Mouse (Mus musculus) kidney, adult 8-10 months (tissue): Measurements from ENCODE around the gene Celf1.
"Not testable (repeated sequence)": the region's sequence is repeated elsewhere in the genome, so short reads cannot be mapped to it uniquely, and the experiment has no call there.

Source experiments
- DNase-seq, 2 experiments: peaks; one replicate each; pipeline ENCODE4 v3.0.0; 2022

Celf1 gene

DNA sequence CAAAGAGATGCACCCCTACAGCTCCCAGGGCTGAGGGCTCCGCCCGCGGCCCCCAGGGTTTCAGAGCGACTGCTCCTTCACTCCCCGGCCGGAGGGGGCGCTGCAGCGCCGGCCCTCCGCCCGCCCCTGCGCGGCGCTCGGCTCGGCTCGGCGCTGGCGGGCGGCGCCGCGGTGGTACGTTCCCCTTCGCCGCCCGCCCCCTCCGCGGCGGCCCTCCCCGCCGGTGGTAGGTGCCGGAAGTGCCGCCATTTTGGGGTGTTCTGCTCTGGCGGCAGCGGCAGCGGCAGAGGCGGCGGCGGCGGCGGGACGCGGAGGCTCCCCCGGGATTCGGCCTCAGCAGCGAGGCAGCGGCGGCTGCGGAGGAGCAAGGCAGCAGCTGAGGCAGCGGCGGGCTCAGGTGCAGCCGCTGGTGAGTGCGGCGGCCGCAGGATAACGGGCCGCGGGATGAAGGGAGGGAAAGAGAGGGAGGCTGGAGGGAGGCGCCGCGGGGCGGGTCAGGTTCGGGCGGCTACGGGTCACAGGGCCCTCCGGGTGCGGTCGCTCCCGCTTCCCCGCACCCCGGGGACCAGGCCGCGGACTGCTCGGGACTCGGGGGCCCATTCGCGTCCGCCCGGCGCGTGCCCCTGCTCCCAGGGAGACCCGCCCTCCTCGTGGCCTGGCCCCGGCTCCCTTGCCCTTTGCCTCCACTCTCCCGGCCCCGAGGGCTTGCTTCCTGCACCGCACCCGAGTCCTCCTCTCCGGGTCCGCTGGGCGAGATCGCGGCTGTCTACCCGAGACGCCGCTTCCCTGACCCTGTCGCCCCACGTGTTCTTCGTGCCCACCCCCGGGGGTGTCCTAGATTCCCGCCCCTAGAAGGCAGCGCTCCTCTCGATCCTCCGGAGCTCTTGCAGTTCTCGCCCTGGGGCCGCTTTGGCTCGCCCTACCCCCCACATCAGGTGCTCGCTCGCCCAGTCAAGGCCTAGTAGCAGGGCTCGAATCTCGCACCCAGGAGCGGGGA is at the start of gene Celf1:
Gene Celf1 (plus strand): TSS at position 150 of the 997 bp plus-strand sequence.
- DNase-seq: peak; percentile 63 to 81

DNA sequence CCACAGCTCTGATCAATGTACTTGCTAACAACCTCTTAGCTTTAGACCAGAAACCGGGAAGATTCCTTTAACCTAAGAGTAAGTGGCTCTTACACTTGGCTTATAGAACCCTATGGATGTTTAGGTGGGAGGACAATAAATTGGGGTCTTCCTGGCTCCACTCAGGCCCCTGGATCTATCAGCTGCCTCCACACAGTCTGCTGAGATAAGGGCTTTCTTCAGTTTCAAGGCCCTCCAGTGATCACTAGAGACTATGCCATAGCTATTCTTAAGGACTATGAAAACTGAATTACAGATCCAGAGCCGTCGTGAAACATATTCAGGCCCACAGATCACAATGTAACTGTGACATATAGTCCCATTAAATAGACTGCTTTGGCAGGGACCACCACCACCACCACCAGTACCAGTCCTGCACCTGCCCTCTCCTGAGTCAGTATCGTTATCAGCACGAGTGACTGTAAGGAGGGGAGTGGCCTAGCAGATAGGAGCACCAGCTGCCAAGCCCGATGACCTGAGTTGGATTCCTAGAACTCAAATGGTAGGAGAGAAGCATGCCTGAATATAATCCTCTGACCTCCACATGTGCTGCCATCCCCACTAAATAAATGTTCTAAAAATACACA is 46.4 kb upstream of the Celf1 start:
- no peak for DNase-seq

DNA sequence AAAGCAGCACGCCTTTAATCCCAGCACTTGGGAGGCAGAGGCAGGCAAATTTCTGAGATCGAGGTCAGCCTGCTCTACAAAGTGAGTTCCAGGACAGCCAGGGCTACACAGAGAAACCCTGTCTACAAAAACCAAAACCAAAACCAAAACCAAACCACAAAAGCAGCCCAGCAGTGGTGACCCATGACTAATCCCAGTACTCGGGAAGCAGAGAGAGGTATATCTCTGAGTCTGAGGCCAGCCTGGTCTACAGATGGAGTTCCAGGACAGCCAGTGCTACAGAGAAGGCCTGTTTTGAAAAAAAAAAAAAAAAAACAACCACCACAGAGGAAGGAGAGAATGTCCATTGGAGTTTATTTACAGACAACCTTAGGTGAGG is 45.9 kb upstream of the Celf1 start:
- not testable (repeated sequence) for DNase-seq

DNA sequence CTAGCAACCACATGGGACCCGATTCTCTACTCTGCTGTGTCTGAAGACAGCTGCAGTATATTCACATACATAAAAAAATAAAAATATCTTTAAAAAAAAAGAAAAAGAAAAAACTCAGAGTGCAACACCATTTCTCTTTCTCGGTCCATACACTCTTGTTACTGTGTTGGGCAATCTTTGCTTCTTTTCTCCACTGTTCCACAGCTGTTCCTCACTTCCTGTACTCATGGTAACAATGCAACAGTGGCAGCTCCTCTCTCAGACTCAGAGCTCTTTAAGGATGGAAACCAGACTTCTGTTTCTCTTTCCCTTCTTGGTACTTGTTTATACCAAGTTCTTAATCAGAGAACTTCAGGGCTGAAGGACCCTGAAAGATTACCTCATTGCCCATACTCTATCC is 36.8 kb upstream of the Celf1 start:
- no peak for DNase-seq

DNA sequence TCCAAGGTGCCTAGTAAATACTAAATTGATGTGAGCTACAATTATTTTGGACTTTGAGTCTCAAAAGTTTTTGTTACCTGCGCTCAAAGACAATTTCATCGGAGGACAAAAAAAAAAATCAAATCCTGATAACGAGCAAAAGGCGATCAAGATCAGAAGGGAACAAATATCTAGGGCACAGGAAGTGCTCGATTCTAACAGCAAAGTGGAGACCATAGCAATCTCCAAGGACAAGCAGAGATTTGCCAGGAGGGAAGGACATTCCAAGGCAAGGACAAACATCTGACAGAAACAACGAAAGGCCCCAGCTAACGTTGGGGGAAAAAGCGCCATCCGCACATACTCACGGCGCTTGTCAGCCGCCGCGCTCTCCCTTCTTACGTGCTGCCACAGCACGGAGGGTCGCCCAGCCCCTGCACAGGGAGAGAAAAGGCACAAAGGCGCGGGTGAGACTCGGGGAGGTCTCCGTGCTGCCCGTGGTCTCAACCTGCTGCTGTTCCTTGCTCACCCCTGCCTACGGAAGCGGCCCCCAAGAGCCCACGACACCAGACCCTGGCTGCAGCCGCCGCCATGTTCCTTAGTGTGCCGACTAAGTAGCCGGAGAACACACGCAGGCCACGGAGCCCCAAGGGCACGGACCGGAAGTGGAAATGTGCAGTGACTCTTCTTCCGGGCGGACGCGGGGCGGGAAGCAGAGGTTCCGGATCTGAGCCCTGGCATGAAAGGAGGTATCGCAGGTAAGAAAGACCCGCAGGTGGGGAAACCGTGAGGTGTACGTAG is 35.9 kb upstream of the Celf1 start, which contains the start of the genes Kbtbd4 and Ndufs3:
Gene Kbtbd4 (plus strand): TSS at position 665 of the 780 bp plus-strand sequence.
Gene Ndufs3 (minus strand): TSS at position 752 of the 780 bp plus-strand sequence.
- peak; percentile 85 to 89 for DNase-seq

DNA sequence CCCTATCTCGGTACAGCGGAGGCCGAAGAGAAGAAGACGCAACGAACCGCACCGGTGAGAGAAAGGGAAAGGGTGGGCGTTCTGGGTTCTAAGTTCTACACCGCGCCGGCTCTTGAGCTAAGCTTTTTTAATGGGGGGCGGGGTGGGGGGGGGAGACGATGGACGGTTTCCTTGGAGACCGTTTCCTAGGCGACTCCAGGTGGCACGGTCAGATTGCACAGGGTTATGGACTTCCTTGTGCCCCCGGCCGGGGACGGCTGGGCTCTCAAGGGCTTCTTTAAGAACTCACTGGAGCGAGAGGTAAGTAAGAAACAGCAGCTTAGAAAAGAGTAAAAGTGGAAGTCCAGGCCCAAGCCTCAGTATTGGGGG is 35.3 kb upstream of the Celf1 start:
- DNase-seq: no peak

DNA sequence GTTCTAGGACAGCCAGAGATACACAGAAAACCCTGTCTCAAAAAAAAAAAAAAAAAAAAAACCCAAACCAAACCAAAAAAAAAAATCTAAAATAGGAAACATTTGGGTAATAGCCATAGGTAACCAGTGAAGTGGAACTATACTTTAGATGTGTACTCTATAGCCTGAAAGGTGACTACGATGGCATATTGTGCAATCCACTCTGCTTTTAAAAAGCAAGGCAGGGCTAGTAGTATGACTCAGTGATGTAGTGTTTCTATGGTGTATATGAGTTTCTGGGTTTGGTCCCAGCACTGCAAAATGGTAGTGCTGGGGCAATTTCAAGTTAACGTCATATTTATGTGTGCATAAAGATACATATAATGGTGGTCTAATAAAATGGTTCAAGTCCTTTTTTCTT is 33.5 kb upstream of the Celf1 start:
- no peak for DNase-seq

DNA sequence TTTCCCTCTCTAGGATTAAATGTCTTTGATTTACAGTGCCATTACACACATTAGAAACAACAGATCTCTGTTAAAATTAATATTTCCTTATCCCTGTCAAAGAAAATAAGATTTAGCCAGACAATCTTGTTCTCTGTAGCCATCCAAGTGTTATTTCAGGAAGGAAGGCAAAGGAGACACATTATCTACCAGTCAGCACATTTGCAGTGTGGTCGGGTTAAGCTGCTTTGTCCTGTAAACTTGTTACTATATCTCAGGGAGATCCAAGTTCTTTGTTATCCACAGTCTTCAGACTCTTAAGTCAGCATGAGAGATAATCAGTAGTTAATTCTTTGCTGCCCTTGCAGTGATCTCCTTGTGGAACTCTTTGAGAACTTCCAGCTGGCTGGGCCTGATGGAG is 29.3 kb upstream of the Celf1 start:
- DNase-seq: no peak

DNA sequence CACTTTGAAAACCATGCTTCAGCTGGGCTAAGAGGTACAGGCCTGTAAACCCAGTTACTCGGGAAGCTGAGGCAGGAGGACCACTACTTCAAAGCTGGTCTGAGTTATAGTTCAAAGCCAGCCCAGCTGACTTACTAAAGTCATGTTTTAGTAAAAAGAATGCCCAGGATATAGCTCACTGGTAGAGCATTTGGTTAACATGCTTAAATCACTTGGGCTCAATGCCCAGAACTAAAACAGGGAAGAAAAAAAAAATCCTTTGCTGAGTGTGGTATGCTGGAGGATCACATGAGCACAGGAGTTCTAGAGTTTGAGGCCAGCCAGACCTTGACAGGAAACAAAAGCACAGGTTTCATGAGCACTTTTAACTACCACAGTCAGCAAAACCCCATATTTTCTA is 28.5 kb upstream of the Celf1 start:
- DNase-seq: peak in 1 of 2 experiments; percentile 22

DNA sequence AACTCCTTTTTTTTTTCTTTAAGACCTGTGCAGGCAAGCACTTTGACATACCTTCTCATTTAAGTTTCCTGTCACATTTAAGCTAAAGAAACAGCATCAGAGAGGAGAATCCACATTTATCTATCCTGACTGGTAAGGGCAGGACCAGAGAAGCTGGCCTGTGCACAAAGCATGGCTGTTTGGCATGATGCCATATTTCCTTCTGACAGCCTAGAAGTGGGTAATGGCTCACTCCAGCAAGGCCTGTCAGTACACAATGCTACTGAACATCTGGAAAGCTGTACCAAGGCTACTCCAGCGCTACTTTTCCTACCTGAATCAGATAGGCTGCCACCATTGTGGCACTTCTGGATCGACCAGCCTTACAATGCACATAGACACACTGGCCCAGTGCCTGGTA is 26.5 kb upstream of the Celf1 start:
- peak; percentile 33 to 41 for DNase-seq

DNA sequence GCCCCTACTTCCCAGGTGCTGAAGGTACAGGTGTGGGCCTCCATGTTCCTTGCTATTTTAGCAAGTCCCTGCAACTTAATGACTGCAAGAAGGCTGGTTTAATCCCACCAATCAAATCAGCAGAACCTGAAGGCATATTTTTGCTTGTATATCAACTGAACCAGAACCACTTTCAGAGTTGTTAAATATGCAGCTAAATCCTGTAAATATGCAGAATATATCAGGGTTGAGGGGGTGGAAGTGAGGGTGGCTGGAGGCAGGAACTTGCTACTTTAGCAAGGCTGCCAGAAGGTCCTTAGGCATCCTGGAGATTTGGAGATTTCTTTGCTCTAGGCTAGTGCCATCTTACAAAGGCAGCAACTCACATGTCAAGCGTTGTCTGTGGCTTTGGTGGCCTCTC is 24.7 kb upstream of the Celf1 start:
- DNase-seq: no peak

DNA sequence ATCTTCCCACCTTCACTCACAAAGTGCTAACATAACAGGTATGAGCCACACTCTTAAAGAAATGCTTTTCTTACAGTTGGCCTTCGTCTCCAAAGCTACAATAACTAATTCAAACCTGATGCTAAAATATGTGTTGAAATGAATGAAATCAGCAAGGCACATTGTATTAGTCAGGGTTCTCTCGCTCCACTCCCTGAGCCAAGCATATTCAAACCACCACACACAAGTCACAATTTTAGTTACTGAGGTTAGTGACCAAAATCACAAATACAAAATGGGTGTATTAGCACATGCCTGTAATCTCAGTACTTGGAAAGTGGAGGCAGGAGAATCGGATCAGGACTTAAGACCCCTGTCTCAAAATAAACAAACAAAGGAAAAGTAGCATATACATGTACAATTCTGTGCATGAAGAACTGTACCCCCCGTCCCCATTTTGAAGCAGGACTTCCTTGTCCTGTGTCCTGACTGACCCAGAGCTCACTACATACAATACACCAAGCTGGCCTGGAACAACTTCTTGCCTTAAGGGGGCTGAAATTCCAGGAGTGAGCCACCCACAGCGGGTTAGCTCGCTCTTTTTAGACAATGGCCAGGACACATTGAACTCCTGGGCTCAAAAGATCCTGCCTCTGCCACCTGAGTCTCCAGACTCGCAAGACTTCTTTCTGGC is 23.5 kb upstream of the Celf1 start:
- DNase-seq: no peak

DNA sequence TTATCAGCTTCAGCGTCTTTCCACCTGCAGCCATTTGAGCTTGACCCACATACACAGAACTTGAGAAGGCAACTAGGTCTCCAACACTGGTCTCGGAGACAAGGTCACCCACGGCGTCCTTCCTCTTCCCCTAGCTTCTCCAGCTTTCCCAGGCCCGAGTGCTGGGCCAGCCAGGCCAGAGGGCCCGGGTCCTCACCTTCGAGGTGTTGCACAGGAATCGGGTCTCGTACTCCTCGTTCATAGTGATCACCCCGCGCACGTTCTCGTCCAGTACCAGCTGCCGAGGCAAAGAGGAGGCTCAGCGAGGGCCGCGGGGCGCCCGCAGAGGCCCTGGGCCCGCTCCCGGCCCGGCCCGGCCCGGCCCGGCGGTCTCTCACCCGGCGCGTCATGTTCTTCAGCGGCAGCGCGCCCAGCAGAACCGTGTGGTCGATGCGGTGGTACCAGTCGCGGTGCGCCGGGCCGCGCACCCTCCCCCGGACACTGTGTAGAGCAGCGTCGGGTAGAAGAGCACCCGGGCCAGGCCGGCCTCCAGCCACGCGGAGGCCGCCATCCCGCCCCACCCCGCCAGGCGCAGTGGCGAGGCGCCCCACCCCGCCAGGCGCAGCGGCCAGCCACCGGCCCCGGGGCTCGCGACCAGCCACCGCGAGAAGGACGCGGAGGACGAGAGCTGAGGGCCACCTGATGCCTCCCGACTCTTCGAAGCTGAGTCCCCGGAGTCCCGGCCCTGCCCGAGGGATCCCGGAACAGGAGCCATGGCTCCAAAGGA is 22.8 kb upstream of the Celf1 start:
- DNase-seq: peak; percentile 54 to 61

DNA sequence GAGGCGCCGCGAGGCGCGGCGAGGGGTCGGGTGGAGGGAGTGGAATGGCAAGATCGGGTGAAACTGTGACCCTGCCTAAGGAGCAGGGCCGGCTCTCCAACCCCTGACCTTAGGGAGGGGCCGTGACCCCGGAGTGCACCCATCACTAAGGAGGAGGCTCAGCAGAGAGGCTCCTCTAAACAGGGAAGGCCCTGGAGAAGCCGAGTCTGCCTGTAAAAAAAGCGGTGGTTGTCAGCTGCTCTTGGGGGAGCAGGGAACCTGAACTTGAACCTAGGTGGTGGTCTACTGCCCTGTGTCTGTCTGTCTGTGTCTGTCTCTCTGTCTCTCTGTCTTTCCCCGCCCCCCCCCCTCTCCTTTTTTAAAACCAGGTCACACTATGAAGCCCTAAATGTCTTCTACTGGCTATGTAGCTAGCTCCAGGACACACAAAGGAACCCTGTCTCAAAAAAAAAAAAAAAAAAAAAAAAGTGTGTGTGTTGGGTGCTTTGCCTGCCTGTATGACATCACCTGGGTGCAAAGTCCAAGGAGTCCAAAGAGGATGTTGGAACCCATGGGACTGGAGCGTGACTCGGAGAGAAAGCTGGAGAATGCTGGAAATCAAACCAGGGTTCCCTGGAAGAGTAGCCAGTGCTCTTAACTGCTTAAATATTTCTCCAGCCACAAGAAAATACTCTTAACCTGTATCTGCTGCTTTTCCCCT is 22.0 kb upstream of the Celf1 start:
- peak; percentile 80 to 86 for DNase-seq

DNA sequence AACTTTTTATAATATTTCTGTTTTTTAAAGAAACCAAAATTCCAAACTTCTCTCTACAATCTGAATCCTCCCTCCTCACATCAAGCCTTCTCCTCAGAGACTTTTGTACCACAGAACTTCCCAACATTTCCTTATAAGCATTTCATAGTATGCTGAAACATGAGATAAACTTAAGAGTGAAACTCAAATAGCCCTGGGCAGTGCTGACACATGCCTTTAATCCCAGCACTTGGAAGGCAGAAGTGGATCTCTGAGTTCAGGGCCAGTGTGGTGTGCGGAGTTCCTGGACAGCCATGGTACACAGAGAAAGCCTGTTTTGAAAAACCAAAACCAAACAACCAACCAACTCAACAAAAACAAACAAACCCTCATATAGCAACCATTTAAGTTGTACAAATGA is 19.0 kb upstream of the Celf1 start:
- DNase-seq: no peak

DNA sequence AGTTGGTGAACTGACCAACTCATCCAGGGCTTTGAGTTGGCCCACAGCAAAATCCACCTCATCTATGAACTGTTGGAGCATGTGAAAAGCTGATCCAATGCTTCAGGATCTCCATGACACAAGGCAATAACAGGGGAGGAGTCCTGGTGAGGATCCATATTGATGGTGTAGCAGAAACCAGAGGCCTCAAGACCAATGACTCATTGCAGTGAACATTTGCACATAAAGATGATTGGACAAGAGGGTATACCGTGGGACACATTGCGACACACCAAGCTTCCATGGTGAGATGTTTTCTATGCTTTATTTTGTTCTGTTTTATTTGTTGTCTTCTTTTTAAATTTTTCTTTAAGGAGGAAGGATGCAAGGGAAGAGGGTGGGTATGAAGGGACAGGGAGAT is 17.5 kb upstream of the Celf1 start:
- DNase-seq: no peak

DNA sequence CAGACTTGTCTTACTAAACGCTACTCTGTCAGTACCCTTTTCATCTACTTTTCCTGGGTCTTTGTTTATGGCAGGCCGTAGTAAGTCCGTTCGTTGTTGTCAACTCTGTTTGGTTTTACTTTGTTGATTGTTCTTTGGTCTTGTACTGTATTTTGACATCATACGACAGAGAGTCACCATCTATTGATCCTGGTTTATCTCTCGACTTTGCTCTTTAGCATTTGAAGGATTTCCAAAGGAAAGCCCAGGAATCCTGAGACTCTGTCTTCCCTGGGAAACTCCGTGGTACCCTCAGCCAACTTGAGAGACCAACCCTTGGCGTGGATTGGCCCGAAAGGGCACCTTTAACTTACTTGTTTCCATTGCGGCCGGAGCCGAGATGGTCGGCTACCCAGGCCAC is 11.6 kb upstream of the Celf1 start:
- no peak for DNase-seq

DNA sequence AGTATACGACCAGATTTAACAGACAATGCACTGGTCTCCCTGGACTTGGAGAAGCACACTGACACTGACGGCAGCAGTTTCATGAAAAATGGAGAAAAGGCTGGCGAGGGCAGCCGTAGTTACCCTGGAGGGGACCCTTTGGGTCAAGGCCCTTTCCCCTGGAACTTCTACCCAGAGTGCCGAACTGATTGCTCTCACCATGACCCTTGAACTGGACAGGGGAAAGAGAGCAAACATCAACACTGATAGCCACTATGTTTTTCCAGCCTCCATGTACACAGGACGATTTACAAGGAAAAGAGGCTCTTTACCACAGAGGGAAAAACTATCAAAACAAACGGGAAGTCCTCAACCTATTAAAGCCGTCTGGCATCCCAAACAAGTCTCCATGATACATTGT is 8.4 kb upstream of the Celf1 start:
- DNase-seq: no peak

DNA sequence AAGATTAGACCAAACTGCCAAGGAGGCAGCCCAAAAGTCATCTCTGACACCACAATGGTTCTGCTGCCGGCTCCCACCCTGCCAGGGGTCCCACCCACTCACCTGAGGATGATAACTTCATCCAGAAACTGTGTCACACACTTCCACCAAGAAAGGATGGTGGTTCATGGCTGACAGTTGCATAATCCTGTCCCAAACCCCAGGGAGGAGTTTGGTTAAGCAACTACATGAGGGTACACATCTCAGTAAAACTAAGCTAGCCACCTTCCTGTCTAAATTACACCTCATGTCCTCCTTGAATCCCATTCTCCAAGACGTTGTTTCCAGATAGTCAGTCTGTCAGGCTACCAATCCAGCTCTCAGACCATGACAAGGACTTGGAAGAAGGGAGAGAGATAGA is 7.9 kb upstream of the Celf1 start:
- no peak for DNase-seq

DNA sequence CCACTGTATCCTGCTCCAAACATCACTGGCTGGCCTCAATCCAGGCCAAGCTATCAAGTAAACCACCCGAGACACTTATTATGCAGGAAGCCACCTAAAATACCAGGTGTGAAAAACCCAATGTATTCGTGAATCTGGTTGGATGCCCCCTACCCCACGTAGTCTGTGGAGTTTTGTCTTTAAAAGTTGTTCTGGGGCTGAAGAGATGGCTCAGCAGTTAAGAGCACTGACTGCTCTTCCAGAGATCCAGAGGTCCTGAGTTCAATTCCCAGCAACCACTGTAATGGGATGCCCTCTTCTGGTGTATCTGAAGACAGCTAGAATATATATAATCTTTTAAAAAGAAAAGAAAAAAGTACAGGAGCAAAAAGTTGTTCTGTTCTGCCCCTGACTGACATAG is 1.8 kb upstream of the Celf1 start:
- DNase-seq: no peak

DNA sequence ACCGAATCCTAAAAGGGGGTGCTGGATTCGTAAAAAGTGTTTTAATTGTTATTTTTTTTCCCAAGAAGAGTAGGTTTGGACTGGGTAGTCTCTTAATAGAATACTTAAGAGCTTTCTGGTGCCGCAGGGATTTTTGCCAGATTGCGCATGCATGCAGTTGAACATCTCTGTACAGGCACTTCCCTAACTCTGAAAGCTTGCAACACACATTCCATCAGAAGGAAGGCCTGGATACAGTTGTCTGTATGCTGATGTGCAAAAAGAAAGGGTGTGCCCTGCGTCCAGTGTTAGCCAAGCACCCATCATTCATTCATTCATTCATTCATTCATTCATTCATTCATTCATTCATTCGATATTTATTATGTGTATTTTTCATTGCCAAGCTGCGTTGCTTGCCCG is 432 bp upstream of the Celf1 start:
- DNase-seq: no peak
